Mouse (Mus musculus) adrenal gland, postnatal 36 days (tissue): ENCODE data around the gene Trim28. TPM values are rescaled to one million over a fixed set of nuclear protein-coding genes. Genes with fewer than 3 reads are reported as not detected.
"Not testable (repeated sequence)": the region's sequence is repeated elsewhere in the genome, so short reads cannot be mapped to it uniquely, and the experiment has no call there.

ENCODE experiments used
- DNase-seq, 2 experiments: peaks; one replicate each; pipeline ENCODE4 v3.0.0; 2021; ENCODE audit warnings: mixed read lengths in 1 of 2
- total RNA-seq, 2 experiments: library from RNA; stranded (reverse); gene quantifications; 2 replicates each; pipeline ENCODE4 v1.2.3; 2021

Gene Trim28
- total RNA-seq, 2 experiments from 2014 or later, result 221 to 229 TPM

GRCm38 (mm10) chr7:13063399-13063798, 64.5 kb downstream of the Trim28 start:
- not testable (repeated sequence) for DNase-seq

GRCm38 (mm10) chr7:13072293-13072692, 73.4 kb downstream of the Trim28 start:
- no peak for DNase-seq

Other genes with a start within 250 kb of the Trim28 start
- 1 to 10 TPM; 2.3 to 4.3 TPM for gene Zscan18, start 195.5 kb upstream of the Trim28 start, total RNA-seq
- 10 to 100 TPM; 10.5 to 11.0 TPM for gene Zfp329, start 180.3 kb upstream of the Trim28 start, total RNA-seq
- 10 to 100 TPM; 22.2 to 24.0 TPM for gene Zfp110, start 164.4 kb upstream of the Trim28 start, total RNA-seq
- gene Zfp128, start 117.9 kb upstream of the Trim28 start, total RNA-seq, result 1 to 10 TPM; 3.2 to 3.4 TPM
- gene Zscan22, start 101.3 kb upstream of the Trim28 start, total RNA-seq, result 10 to 100 TPM; 10.7 to 13.6 TPM
- gene Rps5, start 76.8 kb upstream of the Trim28 start, total RNA-seq, result 100 to 1,000 TPM; 919 to 976 TPM
- under 1 TPM; 0.20 to 0.63 TPM for gene Rnf225, start 71.7 kb upstream of the Trim28 start, total RNA-seq
- gene Zfp324, start 33.3 kb upstream of the Trim28 start, total RNA-seq, result 1 to 10 TPM; 9.3 to 9.5 TPM
- gene Zfp446, start 21.3 kb upstream of the Trim28 start, total RNA-seq, result 1 to 10 TPM; 5.9 to 7.6 TPM
- under 1 TPM in 1 of 2 experiments, not detected in 1; 0.20 TPM for gene Slc27a5, start 922 bp upstream of the Trim28 start, total RNA-seq
- 10 to 100 TPM; 11.7 to 13.6 TPM for gene Zbtb45, start 10.9 kb downstream of the Trim28 start, total RNA-seq
- gene Chmp2a, start 35.7 kb downstream of the Trim28 start, total RNA-seq, result 100 to 1,000 TPM; 178 to 225 TPM
- gene Ube2m, start 39.2 kb downstream of the Trim28 start, total RNA-seq, result 100 to 1,000 TPM; 173 to 178 TPM
- gene Mzf1, start 55.6 kb downstream of the Trim28 start, total RNA-seq, result 1 to 10 TPM; 1.8 to 2.9 TPM
- gene Vmn1r85, start 96.1 kb downstream of the Trim28 start, total RNA-seq, result not detected
- not detected for gene Vmn1r86, start 120.8 kb downstream of the Trim28 start, total RNA-seq
- gene Vmn1r87, start 141.0 kb downstream of the Trim28 start, total RNA-seq, result not detected
- under 1 TPM; 0.03 to 0.17 TPM for gene Vmn1r88, start 160.5 kb downstream of the Trim28 start, total RNA-seq
- gene Vmn1r89, start 213.9 kb downstream of the Trim28 start, total RNA-seq, result not detected